16 mouse cellular contexts compared by ENCODE assay signal in the genomic region with DNA sequence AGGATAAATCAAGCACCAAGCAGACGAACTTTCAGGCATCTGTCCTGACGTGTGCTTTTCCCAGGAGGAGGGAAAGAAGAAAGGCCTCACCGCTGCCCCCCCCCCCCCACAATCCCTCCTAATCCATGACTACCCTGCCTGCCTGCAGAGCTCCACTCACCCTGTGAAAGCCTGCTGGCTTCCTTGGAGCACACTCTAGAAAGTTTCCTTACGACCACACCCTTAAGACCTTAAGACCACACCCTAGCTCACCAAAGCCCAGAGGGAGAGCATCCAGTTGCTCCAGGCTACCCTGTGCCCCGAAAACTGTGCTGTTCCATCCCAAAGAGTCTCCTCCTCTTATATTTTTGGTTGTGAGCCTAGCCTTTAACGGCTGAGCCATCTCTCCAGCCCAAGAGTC.
"Had no signal": no experiment of that assay in that cellular context is flagged by ENCODE, and none has a peak within 500 bp of the region (broad histone marks: within the 10 kb centered on the region; RNA-seq: fewer than 3 reads in every experiment).

No protein-coding gene starts in this region.

- H3K27ac ChIP-seq: neural tube, embryonic 13.5 days; neural tube, embryonic 15.5 days; stomach, embryonic 15.5 days; stomach, postnatal 0 days had no signal

- H3K9me3 ChIP-seq: neural tube, embryonic 13.5 days; neural tube, embryonic 15.5 days; stomach, embryonic 15.5 days had no signal

- H3K9ac ChIP-seq: neural tube, embryonic 13.5 days; neural tube, embryonic 15.5 days; stomach, embryonic 15.5 days had no signal

- H3K36me3 ChIP-seq: neural tube, embryonic 13.5 days; neural tube, embryonic 15.5 days; stomach, embryonic 15.5 days had no signal

- H3K4me2 ChIP-seq: neural tube, embryonic 13.5 days; neural tube, embryonic 15.5 days; stomach, embryonic 15.5 days had no signal

- H3K4me3 ChIP-seq: neural tube, embryonic 13.5 days; neural tube, embryonic 15.5 days; stomach, embryonic 15.5 days had no signal

- DNase-seq: retina, postnatal 1 day; right cerebral cortex, adult 18-20 months; right cerebral cortex, postnatal 14 days; right cerebral cortex, postnatal 25 days; right cerebral cortex, postnatal 4 days; spleen, adult 18-20 months; thymus, adult 18-20 months; thymus, adult 2 months; thymus, postnatal 14 days; thymus, postnatal 25 days; thymus, postnatal 36 days; thymus, postnatal 4 days had no signal

- H3K27me3 ChIP-seq: stomach, embryonic 15.5 days had no signal
